Mouse (Mus musculus): Measurements from ENCODE around the gene Snrpd3.

Snrpd3 gene

DNA sequence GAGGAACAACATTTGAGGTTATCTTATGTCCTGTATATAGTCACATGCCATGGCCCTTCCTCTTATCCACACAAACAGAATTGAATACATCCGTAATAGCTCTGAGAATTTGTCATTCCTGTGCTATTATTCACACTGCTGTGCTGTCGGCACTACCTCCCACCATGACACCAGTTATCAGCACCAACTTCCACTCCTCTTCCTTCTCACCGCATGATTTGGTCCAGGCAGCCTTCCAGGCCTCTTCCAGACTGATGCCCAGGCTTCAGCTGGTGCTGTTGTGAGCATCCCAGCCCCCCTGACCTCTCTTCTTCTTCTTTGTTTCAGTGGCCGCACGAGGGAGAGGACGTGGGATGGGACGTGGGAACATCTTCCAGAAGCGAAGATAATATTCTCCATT, 17.6 kb downstream of the Snrpd3 start:
- DNase-seq (ENCODE audit: low read depth, low spot score), result no peak

DNA sequence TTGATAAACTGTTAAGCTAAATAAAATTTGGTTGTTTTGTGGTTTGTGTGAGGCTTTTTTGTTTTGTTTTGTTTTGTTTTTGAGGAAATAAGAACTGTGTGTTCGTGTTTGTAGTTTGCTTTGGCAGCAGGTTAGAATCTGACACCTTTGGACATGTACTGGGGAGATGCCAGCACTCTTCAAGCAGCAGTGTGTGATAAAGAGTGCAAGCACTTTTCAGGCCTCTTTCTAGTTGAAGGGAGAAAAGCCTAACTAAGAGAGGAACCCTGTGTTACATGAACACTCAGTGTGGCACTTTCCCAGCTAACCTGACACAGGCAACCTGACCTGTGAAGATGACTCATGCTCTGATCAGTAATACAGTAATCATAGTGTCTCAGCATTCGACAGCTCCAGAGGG, 18.1 kb downstream of the Snrpd3 start:
- DNase-seq (ENCODE audit: low read depth, low spot score), result no peak

DNA sequence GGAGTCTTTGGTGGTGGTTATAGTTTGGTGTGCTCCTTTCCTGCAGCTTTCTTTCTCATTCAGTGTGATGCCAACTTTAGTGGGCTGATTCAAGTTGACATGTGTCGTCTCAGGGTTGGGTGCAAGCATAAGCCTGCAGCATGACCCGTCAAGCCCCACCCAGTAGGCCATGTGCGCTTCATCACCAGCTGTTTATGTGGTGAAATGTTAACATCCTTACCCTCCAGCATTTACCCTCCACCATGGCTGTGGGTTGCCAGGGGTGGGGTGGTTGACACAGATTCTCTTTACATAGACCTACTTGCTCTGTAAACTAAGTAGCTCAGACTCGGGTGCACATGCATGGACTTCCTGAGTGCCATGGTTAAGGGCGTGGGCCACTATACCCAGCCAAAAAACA, 18.8 kb downstream of the Snrpd3 start:
- peak; percentile 51 for DNase-seq (ENCODE audit: low read depth, low spot score)

DNA sequence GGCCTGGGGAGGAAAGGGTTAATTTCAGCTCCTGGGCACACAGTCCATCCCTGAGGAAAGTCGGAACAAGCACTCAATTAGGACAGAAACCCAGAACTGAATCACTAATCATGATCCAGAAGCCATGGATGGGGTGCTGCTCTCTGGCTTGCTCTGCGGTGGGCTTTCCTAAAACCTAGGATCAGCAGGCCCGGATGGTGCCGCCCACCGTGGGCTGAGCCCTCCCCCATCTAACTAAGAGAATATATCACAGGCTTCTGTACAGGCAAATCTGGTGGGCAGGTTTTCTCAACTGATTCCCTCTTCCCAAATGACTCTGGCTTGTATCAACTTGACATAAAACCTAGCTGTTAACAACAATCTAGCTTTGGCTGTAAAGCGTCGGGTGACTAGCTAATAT, 30.6 kb downstream of the Snrpd3 start:
- DNase-seq (ENCODE audit: low read depth, low spot score), result no peak

DNA sequence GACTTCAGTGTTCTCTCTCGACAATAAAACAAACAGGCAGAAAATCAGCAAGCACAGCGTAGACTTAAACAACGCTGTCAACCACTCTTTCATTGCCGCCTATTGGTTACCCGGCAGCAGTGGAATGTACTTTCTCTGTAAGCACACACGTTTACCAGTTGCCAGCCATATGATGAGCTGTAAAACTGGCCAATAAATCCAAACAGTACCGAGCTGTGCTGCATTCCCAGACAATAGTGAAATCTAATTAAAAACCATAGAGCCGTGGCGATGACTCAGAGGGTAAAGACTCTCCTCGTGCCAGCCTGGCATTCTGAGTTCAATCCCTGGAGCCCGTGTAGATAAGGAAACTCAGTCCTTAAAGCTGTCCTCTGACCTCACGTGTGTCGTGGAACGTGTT, 31.1 kb downstream of the Snrpd3 start:
- no peak for DNase-seq (ENCODE audit: low read depth, low spot score)

DNA sequence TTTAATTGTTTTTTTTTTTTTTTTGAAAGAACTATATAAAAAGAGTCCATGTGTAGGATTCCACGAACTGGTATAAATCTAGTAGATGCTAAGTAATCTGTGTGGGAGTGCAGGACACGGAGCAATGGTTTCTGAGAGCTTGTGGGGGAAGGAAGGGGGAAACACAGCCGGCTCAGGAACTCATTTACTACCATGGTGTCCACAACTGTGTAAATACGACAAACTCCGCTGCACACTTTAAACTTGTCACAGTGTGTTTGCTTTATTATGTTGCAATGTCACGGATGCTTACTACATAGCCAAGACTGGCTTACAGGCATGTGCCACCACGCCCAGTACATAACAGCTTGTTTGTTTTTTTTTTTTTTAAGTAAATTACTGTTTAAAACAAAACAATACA, 32.5 kb downstream of the Snrpd3 start:
- no peak for DNase-seq (ENCODE audit: low read depth, low spot score)

DNA sequence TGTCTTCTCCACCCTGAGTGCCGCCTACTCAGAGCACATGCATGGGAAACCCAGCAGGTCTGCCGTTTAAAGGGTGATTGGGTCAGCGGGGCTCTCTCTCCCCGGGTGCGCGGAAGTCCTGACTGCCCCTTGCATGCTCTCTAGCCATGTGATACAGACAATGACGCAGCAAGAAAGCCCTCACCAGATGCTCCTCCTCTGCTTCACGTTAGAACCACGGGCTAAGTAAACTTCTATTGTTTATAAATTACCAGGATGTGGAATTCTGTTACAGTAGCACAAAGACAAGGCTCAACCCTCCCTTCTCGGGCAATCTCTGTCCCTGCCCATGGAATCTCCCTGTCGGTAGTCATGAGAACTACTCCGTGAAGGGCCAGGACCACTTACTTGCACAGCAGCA, 33.8 kb downstream of the Snrpd3 start:
- DNase-seq (ENCODE audit: low read depth, low spot score), result no peak

DNA sequence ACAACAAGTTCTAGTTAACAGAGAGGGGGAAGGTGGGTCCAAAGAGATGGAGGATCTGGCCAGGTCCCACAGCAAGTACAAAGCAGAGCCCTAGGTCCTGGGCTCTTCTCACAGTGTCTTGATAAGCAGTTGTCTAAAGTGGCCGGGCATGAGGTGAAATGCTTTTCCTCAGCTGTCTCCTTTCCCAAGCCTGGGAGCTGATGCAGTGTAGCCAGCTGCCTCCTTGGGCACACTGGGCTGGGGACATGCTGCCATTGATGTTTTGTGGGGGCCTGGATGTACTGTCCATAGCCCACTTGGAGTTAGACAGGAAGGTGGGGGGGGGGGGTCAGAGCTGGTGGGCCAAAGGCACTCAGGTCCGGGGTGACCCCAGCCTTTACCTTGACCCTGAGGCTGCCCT, 34.8 kb downstream of the Snrpd3 start:
- no peak for DNase-seq (ENCODE audit: low read depth, low spot score)

DNA sequence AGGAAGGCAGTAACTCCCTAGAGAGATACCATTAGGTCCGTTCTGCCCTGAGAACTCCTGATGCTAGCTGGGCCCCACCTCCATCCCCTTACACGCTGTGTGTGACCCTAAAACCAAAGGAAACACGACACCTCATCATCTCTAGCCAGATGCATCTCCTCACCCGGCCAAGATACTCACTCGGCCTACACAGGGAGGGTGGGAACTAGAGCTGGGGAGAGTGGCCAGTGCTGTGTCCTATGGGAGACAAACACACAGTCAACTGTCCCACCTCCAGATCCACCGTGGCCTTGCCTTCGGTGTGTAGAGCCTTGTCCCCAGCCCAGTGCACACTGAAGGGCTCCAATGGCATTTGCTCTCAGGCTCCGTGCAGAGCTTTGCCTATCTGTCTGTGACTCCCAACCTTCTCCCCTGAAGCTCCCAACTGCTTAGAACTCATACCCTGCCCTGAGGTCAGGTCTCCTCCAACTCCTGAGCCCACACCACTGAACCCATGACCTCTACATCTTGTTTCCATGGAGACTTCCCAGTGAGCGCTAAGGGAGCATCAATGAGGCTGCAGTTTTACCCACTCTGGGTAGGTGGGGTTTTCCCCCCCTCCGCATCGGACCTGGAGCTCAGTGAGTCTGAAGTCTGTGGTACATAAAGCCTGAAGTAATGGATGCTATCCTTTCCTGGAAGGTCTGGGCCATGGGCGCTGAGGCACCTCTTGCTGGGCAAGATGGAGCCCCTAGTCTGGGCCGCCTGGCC, 35.5 kb downstream of the Snrpd3 start:
- DNase-seq (ENCODE audit: low read depth, low spot score), result no peak

DNA sequence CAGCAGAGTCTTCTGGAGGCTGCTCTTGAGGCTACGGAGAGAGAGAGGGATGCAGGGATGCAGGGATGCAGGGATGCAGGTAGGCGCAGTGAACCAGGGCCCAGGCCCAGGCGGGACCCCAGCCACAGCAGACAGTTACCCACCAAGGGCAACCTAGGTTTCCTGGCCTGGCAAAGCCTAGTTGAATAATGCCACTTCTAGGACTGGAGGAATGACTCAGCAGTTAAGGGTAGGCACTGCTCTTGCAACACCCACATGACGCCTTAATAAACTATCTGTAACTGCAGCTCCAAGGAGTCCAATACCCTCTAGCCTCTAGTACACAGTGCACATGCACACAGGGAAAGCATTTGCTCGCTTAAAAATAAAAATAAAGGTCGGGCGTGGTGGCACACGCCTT, 36.7 kb downstream of the Snrpd3 start:
- DNase-seq (ENCODE audit: low read depth, low spot score), result no peak

DNA sequence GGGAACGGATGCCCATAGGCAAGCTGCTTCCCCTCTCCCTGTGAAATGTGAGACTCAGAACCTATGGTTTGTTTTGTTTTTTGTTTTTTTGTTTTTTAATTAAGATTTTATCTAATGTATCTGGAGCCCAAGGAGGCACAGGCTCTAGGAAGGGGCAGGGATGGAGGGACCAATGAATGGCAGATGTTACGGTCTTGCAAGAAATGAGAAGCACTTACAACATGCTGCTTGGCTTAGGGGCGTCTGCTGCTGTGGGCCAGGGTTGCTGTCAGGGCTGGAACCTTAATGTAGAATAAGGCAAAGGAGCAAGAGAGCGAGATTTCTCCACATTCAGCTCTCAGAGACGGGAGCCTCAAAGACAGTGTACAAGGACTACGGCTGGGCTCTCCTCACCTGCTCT, 38.2 kb downstream of the Snrpd3 start:
- no peak for DNase-seq (ENCODE audit: low read depth, low spot score)

DNA sequence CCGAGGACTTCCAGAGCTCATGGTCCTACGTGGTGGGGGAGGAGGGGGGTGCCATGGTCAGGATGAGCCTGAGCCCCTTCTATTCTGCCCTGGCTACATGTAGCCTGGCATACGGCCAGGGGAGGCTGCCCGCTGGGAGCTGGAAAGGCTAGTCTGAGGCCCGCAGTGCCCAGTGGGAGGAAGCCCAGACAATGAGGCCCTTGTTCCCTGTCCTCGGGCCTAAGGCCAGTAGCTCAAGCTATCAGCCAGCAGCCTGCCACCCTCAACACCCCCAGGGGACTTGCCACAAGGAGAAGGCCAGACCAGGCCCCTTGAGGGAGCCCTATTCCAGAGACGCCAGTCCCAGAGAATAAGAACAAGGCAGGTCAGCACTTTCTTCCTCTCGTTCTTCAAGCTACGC, 38.7 kb downstream of the Snrpd3 start:
- DNase-seq (ENCODE audit: low read depth, low spot score), result no peak

DNA sequence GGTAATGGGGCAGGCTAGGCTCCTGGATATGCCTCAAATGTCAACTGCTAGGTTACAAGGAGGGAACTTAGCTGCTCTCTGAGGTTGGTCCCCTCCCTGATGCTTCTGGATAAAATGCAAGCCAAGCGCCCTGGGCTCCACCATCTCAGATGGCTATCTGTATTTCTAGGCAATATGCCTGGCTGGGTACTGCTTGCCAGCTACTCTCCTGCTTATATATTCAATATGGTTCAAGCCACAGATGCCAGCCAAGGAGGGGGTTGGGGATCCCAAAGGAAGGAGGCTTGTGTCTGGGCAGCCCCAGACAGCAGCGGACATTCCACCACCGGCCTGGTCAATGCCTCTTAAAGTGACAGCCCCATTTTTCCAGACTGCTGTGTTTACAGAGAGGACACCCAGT, 41.2 kb downstream of the Snrpd3 start:
- no peak for DNase-seq (ENCODE audit: low read depth, low spot score)

DNA sequence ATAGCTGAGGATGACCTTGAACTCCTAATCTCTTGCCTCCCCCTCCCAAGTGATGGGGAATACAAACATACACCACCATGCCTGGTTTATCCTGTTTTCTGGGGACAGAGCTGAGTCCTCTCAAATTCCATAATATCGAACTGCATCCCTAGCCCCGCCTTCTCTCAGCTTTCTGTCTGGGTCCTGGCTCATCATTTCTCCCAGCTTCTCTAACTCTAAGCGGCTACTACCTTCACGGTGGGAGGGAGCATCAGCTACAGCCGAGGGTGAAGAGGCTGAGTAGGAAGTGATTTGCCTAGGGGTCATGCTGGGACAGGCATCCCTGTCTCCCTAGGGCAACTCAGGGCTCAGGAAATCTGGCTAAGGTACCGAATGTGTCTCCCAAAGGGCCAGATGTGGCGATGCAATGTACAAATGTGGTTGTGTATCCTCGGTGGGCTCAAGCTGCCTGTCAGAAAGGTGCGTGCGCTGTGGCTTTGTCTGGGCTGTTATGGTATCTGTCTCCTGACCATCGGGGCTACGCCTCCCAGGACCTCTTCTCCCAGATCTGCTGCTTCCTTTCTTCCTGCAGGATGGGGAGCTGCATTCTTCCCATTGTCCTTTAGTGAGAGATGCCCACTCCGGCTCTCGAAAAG, 41.8 kb downstream of the Snrpd3 start:
- DNase-seq (ENCODE audit: low read depth, low spot score), result no peak

DNA sequence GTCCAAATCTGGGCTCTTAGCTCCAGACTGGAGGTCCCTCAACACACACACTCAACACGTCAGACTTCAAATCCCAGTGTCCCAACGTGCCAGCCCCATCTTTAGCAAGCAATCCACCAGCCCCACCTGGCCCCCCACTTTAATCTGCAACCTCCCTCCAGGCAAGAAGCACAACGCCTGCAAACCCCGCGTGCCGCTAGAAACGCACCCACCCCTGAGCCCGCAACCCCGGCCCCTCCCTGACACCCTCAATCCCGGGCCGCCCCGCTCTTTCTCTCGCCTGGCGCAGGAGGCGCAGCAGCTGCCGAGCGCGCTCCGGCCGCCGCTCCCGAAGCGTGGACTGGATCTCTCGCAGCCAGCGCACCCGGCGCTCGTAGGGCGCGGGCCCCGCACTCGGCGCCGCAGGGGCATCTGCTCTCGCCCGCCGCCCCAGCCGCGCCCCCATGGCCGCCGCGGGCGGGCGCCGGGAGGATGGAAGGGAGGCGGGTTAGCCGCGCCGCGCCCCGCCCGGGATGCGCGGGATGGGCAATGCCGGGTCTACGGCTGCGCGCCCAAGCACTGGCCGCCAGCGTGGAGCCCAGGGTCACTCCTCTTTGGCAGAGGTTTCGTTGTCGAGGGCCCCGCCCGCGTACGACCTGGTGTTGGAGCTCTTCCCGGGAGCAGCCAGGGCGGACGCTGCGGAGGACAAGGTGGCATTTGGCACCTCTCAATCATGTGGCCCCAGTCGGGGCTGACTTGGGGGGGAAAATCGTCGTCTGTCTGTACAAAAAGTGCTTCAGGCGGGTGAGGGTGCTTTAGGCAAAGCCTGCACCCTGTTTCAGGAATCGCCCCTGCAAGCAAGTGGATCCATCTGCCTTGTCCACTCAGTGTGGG, 42.6 kb downstream of the Snrpd3 start, which contains the start of gene Lrrc75b:
Gene Lrrc75b (minus strand): TSS at position 655 of the 873 bp plus-strand sequence.
- peak; percentile 44 for DNase-seq (ENCODE audit: low read depth, low spot score)

DNA sequence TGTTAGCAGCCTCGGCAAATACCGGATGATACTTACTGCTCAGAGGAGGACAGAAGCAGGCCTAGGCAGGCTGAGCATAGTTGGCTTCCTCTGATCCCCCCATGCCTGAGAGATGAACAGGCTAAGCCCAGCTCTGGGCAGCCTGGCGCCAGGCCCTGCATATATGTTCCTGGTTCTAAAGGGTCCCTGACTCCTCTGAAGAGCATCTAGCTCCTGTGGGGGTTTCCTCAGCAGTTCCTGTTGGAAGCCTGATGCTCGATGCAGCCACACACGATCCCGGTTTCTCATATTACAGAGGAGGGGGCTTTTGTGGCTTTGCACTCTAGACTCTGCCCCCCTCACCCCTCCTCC, 43.2 kb downstream of the Snrpd3 start:
- DNase-seq (ENCODE audit: low read depth, low spot score), result no peak

DNA sequence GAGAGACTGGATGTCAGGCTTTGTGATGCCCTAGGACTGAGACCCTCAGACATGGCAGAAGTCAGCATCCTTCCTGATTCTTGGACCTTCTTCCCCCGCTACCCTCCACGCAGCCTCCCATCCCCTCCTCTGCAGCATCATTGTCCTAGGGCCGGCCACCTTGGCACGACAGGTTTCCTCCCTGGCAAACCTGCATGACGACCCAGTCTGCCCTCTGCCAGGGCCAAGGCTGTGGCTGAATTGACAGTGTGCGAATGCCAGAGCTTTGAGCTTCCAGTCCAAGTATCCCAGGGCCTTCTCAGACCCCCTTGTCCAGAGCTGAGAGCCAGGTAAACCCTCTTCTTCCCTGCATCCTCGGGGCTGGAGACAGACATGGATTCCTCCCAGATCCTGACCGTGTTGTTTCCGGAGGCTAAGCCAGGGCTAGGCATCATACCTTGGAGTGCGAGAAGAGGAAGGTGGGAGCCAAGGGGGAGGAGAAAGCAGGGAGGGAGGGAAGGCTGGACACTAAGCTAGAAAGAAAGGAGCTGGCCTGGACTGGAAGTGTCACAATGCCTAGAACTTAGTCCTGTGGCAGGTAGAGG, 43.8 kb downstream of the Snrpd3 start, which contains the start of gene Ggt1:
Gene Ggt1 (plus strand): TSS at position 534 of the 584 bp plus-strand sequence.
- no peak for DNase-seq (ENCODE audit: low read depth, low spot score)

DNA sequence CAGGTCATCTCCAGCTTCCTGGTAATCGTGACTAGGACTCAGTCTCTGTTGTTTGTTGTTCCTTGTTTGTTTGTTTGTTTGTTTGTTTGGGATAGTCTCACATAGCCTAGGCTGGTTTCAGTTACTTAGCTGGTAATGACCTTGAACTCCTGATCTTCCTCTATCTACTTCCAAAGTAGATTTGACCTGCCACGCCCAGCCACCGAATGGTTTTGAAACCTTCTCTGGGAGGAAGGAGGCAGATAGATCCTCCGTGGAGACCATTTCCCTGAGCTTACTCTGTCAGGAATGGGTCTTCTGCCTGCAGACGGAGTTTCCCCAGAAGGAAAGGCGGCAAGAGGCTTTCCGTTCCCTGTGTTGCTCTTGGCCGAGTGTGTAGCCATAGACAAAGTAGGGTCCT, 45.2 kb downstream of the Snrpd3 start:
- no peak for DNase-seq (ENCODE audit: low read depth, low spot score)

DNA sequence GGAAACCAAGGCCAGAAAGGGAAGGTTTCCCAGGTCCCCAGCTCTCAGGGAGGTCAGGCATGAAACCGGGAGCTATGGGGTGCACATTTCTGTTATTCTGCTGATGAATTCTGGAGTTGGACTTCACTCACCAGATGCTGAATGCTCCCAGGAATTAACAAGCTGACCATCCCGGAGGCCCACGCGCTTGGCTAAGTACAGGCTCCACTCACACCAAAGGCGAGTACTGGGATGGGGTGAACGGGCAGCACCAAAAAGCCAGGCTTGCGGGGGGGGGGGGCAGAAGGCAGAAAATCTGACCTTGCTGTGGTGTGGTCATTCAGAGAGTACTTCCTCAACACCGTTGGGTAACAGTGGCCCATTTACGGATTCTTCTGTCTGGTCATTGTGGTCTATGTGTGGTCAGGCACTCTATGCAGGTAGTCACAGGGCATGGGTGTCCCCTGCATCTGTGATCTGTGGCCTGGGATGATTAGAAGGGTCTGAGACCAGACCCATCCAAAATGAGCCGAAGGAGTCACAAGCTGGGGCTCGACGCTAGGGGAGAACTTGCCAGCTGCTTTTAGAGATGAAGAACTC, 47.4 kb downstream of the Snrpd3 start:
- no peak for DNase-seq (ENCODE audit: low read depth, low spot score)

DNA sequence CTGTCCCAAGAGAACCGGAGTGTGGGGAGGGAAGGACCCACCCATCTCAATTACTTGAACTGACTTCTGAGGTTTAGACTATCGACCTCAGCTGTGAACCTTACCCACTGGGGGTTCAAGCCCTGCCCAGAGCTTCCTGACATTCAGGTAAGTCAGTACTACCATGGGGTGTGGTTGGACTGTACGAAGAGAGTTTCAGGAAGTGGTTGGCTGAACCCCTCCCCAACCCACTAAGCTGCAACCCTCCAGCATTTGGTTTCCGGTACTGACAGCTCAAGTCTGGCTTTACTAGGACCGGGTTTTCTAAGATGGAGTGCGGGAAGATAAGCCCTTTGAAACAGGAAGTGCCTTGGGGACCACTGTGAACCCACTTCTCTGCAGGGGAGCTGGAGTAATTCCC, 48.1 kb downstream of the Snrpd3 start:
- DNase-seq (ENCODE audit: low read depth, low spot score), result peak; percentile 83

DNA sequence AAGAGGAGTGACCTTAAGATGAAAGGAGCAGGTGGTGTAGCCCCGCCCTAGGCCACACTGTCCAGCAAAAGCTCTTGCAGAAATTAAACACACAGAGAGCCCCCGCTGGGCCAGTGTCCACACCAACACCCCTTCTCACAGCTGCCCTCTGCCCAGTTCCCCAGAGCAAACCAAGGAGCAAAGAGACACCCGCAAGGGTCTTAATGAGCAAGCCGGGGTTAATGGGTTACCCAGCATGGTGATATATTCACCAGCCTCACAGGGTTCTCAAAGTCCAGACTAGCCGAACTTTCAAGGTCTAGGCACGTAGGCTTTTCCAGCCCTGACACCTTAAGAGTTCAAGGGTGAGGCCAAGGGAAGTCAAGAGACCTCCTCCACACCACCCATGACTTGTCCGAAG, 48.6 kb downstream of the Snrpd3 start:
- DNase-seq (ENCODE audit: low read depth, low spot score), result no peak

DNA sequence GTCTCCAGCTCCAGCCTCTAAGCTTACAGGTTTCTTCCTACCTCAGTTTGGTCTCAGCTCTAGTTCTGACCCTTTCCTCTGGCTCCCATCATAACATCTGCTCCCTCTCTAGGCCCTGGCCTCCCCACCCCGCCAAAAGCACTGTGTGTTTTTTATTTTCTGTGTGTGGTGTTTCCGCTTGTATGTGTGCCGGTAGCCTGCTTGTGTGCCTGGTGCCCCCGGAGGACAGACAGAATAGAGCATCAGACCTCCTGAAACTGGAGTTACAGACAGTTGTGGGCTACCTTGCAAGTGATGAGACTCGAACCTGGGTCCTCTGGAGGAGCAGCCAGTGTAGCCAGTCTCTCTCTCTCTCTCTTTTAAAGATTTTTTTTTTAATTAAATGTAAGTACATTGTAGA, 49.0 kb downstream of the Snrpd3 start:
- DNase-seq (ENCODE audit: low read depth, low spot score), result peak; percentile 30
